Mouse (Mus musculus) kidney, embryonic 14.5 days (tissue): ENCODE results near the gene Efhd2. TPM values are rescaled to one million over a fixed set of nuclear protein-coding genes. Genes with fewer than 3 reads are reported as not detected.

Experiments
- ATAC-seq: fragments of 200-750 bp; cut with Nextera tagmentation; 2 replicates; pipeline ENCODE4 v1.8.0; 2017; ENCODE audit warnings: moderate number of reproducible peaks, mild to moderate bottlenecking, moderate TSS enrichment, moderate library complexity; ENCODE audit not compliant: low FRiP score, low TSS enrichment
- H3K27ac ChIP-seq: fragments of 300-500 bp; sonication (generic); 2 replicates; pipeline ENCODE4 v1.5.1; 2014; ENCODE audit warnings: low read depth, mild to moderate bottlenecking, low read length, moderate library complexity, mixed read lengths
- H3K27me3 ChIP-seq: fragments of 300-500 bp; sonication (generic); 2 replicates; pipeline ENCODE4 v1.6.1; 2014; ENCODE audit warnings: mild to moderate bottlenecking, low read length; ENCODE audit not compliant: control insufficient read depth, insufficient read depth
- H3K36me3 ChIP-seq: fragments of 300-500 bp; sonication (generic); 2 replicates; pipeline ENCODE4 v1.6.1; 2014; ENCODE audit warnings: low read length, mixed read lengths; ENCODE audit not compliant: control insufficient read depth, insufficient read depth
- H3K4me1 ChIP-seq: fragments of 300-500 bp; sonication (generic); 2 replicates; pipeline ENCODE4 v1.6.1; 2014; ENCODE audit warnings: low read length, mixed read lengths; ENCODE audit not compliant: control insufficient read depth, insufficient read depth
- H3K4me2 ChIP-seq: fragments of 300-500 bp; sonication (generic); replicated peaks from 2 replicates; pipeline ENCODE4 v1.6.1; 2014; ENCODE audit warnings: low read depth, mild to moderate bottlenecking, low read length
- H3K4me3 ChIP-seq: fragments of 300-500 bp; sonication (generic); 2 replicates; pipeline ENCODE4 v1.5.1; 2014; ENCODE audit warnings: mild to moderate bottlenecking, low read length
- H3K9ac ChIP-seq: fragments of 300-500 bp; sonication (generic); 2 replicates; pipeline ENCODE4 v1.6.1; 2014; ENCODE audit warnings: low read depth, mild to moderate bottlenecking, low read length, moderate library complexity
- H3K9me3 ChIP-seq: fragments of 300-500 bp; sonication (generic); 2 replicates; pipeline ENCODE4 v1.6.1; 2016; ENCODE audit warnings: low read length; ENCODE audit not compliant: control insufficient read depth
- WGBS: fragments of 180-500 bp; shearing (Covaris S2); extraction: QIAGEN DNeasy Blood & Tissue Kit; methylation state at CpG from one replicate; pipeline ENCODE4 v1.1.7; 2014; 5-methylcytosine and 5-hydroxymethylcytosine counted together
- polyA plus RNA-seq: library from polyadenylated mRNA; unstranded; fragments of >200 nt; fragmentation: Nextera tagmentation; extraction: Ambion mirVana; gene quantifications from 2 replicates; pipeline ENCODE4 v1.2.1, GENCODE M21; 2014

The Efhd2 gene
- polyA plus RNA-seq, 1 experiment from 2014 or later, result 29.5 TPM

GRCm38 (mm10) chr4:141885451-141885850, 10.7 kb upstream of the Efhd2 start:
- no peaks in the 10 kb centered on the region for H3K9me3 ChIP-seq
- 77% methylated on average over 9 of the region's 9 CpGs for WGBS
- H3K9ac ChIP-seq, result no peak overlapping the region
- no peak overlapping the region for H3K27ac ChIP-seq
- H3K4me3 ChIP-seq, result no peak overlapping the region
- no peaks in the 10 kb centered on the region for H3K36me3 ChIP-seq
- ATAC-seq, result no peak
- H3K27me3 ChIP-seq, result no peaks in the 10 kb centered on the region
- H3K4me1 ChIP-seq, result peaks cover 7% of the 10 kb centered on the region; the same call in 1 of the 2 replicates
- H3K4me2 ChIP-seq, result no peak overlapping the region

DNA sequence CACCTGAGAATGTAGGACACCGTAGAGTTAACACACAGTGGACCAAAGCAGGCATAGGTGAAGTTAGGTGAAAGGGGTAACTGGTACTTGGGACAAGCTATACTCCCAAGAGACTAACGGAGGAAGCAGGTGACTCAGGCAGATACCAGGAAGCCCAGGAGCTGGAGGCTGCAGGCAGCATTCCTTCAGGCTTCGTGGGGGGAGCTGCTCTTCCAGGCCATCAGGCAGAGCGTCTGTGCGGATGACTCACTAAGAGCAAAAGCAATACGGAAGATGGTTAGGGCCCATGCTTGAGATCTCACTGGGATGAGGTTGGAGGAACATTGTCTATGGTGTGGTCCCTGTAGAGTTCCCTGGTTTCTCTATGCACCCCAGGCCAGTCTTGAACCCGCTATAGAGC, 8.1 kb upstream of the Efhd2 start:
- no peak for ATAC-seq
- no peak overlapping the region for H3K4me3 ChIP-seq
- H3K9me3 ChIP-seq, result no peaks in the 10 kb centered on the region
- no peaks in the 10 kb centered on the region for H3K36me3 ChIP-seq
- 78% methylated on average over 7 of the region's 7 CpGs for WGBS
- no peaks in the 10 kb centered on the region for H3K27me3 ChIP-seq
- H3K27ac ChIP-seq, result no peak overlapping the region
- H3K9ac ChIP-seq, result no peak overlapping the region
- H3K4me2 ChIP-seq, result no peak overlapping the region
- peaks cover 7% of the 10 kb centered on the region; the same call in 1 of the 2 replicates for H3K4me1 ChIP-seq

DNA sequence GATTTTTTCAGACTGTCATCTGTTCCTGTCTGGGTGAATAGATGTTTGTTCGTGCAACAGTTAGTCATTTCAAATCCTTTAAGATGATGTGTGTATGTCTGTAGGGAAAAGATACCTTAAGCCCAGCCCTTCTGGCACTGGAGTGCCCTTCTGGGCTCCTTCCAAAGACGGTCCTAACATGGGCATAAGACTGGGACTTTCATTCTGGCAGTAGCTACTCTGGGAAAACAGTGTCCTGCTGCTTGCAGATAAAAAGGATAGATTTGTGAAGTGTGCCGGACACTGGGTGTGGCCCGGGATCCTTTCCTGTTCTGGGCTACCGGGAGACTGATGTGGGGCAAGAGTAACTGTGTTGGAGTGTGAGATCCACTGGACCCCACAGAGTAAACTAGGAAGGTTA, 7.2 kb upstream of the Efhd2 start:
- Histone ChIP-seq H3K36me3 (no peaks in the 10 kb centered on the region), H3K4me2 (no peak overlapping the region), H3K9me3 (no peaks in the 10 kb centered on the region), H3K4me3 (no peak overlapping the region), H3K4me1 (peaks cover 7% of the 10 kb centered on the region; the same call in 1 of the 2 replicates), H3K9ac (no peak overlapping the region), H3K27ac (no peak overlapping the region), H3K27me3 (peaks cover 3% of the 10 kb centered on the region; the same call in 1 of the 2 replicates)
- WGBS, result 74% methylated on average over 5 of the region's 5 CpGs
- no peak for ATAC-seq

DNA sequence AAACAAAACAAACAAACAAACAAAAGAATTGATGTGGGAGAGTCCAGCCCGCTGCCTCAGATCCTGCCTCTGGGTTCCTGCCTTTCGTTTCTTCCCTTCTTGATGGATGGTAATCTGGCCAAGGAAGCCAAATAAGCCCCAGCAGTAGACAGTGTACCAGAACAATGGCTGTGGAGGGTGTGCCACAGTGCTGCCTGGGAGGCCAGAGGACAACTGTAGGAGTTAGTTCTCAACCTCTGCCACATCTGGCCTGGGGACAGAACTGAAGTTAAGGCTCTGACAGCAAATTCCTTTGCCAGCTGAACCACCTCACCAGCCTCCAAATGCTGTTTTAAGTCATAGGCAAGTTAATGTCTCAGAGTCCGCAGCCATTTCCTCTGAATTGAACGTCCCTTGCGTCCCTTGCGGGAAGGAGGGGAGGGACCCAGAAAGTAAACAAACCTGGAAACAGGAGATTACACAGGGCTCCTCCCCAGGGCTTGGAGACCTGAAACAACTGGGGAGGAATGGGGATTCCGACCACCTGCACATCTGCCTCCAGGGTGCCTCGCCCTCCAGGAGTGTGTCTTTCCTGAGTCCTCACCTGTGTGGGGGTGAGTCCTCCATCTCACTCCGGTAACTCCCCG, 6.7 kb upstream of the Efhd2 start:
- H3K9ac ChIP-seq, result no peak overlapping the region
- 46% methylated on average over 10 of the region's 10 CpGs for WGBS

GRCm38 (mm10) chr4:141879875-141880274, 5.2 kb upstream of the Efhd2 start:
- Histone ChIP-seq H3K36me3 (no peaks in the 10 kb centered on the region), H3K27ac (no peak overlapping the region), H3K4me3 (no peak overlapping the region), H3K9me3 (no peaks in the 10 kb centered on the region), H3K4me1 (peaks cover 3% of the 10 kb centered on the region; the same call in 1 of the 2 replicates), H3K4me2 (no peak overlapping the region), H3K27me3 (peaks cover 3% of the 10 kb centered on the region; the same call in 1 of the 2 replicates), H3K9ac (no peak overlapping the region)
- ATAC-seq, result no peak
- WGBS, result 63% methylated on average over 9 of the region's 9 CpGs

More for the DNA sequence above, 6.7 kb upstream of the Efhd2 start:
- no peak for ATAC-seq
- no peaks in the 10 kb centered on the region for H3K9me3 ChIP-seq
- H3K4me1 ChIP-seq, result peaks cover 3% of the 10 kb centered on the region; the same call in 1 of the 2 replicates
- H3K4me3 ChIP-seq, result no peak overlapping the region
- no peaks in the 10 kb centered on the region for H3K36me3 ChIP-seq
- no peak overlapping the region for H3K27ac ChIP-seq
- H3K27me3 ChIP-seq, result peaks cover 3% of the 10 kb centered on the region; the same call in 1 of the 2 replicates
- H3K4me2 ChIP-seq, result no peak overlapping the region

DNA sequence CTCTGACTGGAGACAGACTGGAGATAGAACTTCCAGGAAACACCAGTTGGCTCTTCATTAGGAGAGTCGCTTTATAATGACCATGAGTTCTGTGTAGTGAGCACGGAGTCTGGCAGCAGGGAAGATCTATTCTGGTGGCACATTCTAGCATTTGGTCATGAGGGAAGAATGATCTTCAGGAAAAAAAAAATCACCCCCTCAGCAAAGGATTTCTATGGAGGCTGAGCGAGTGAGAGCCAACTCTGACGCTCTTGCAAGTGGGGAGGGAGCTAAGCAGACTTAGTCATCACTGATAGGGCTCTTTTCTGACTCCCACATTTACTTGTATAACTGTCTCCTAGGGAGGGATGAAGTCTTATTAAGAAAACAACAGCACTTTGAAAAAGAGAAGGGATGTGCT, 4.4 kb upstream of the Efhd2 start:
- H3K4me2 ChIP-seq, result no peak overlapping the region
- H3K27ac ChIP-seq, result no peak overlapping the region
- no peaks in the 10 kb centered on the region for H3K9me3 ChIP-seq
- H3K4me3 ChIP-seq, result no peak overlapping the region
- ATAC-seq, result no peak
- H3K27me3 ChIP-seq, result peaks cover 3% of the 10 kb centered on the region; the same call in 1 of the 2 replicates
- no peaks in the 10 kb centered on the region for H3K36me3 ChIP-seq
- H3K4me1 ChIP-seq, result peaks cover 3% of the 10 kb centered on the region; the same call in 1 of the 2 replicates
- H3K9ac ChIP-seq, result no peak overlapping the region
- WGBS, result 77% methylated on average over 4 of the region's 4 CpGs

DNA sequence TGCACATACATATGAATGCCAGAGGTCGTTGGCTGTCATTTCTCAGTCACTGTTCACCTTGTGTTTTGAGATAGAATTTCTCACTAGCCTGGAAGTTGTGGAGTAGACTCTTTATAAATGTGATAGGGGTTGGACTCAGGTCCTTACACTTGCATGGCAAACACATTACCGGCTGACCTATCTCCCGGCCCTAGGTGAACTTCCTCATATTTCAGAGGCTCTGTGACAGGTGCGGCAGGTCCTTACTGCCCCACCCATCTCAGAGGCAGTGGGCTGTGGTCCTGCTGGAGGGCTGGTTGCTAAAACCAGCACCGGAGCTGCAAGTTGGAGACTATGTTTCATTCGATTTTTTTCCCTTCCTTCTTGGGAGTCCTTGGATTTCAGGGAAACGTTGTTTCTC, 3.9 kb upstream of the Efhd2 start:
- H3K27me3 ChIP-seq, result peaks cover 3% of the 10 kb centered on the region; the same call in 1 of the 2 replicates
- H3K4me1 ChIP-seq, result peaks cover 3% of the 10 kb centered on the region; the same call in 1 of the 2 replicates
- H3K4me2 ChIP-seq, result no peak overlapping the region
- no peak overlapping the region for H3K9ac ChIP-seq
- no peak overlapping the region for H3K4me3 ChIP-seq
- H3K36me3 ChIP-seq, result no peaks in the 10 kb centered on the region
- 53% methylated on average over 7 of the region's 7 CpGs for WGBS
- ATAC-seq, result no peak
- H3K27ac ChIP-seq, result no peak overlapping the region
- H3K9me3 ChIP-seq, result no peaks in the 10 kb centered on the region

GRCm38 (mm10) chr4:141875481-141876108, 875 bp upstream of the Efhd2 start:
- Histone ChIP-seq H3K9ac (no peak overlapping the region), H3K27ac (no peak overlapping the region)

DNA sequence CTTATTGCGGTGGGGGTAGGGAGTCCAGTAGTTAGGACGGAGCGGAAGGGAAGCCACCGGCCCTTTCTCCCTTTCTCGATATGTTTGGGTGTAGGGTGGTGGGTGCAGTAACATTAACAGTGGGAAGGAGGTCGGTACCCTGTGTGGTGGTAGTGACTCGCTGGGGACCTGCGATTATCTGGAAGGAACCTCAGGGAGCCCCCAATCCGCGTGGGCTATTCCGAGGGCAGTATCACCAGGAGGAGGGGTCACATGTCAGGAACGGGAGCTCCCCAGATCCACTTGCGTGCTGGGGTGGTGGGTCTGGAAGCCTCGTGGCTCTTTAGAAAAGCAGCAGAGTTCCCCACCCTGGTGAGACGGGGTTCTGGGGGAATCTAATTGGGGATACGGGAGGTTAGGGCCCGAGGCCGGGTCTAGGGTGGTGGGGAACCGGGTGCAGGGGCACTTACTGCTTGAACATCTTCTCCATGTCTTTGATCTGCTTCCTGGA, 564 bp downstream of the Efhd2 start:
- no peaks in the 10 kb centered on the region for H3K9me3 ChIP-seq
- peak overlapping the region; percentile 81 for H3K9ac ChIP-seq
- 2% methylated on average over 19 of the region's 19 CpGs for WGBS
- H3K27ac ChIP-seq, result no peak overlapping the region
- peaks cover 3% of the 10 kb centered on the region; the same call in 1 of the 2 replicates for H3K27me3 ChIP-seq
- peak overlapping the region; percentile 79 for H3K4me3 ChIP-seq
- H3K4me2 ChIP-seq, result peak overlapping the region; percentile 94
- ATAC-seq, result peak; percentile 10; the same call in 1 of the 2 replicates
- peaks cover 6% of the 10 kb centered on the region; the same call in 1 of the 2 replicates for H3K4me1 ChIP-seq
- no peaks in the 10 kb centered on the region for H3K36me3 ChIP-seq

More at GRCm38 (mm10) chr4:141875481-141876108, 875 bp upstream of the Efhd2 start:
- Histone ChIP-seq H3K4me2 (peak overlapping the region; percentile 94), H3K4me1 (peaks cover 6% of the 10 kb centered on the region; the same call in 1 of the 2 replicates), H3K9me3 (no peaks in the 10 kb centered on the region), H3K27me3 (peaks cover 3% of the 10 kb centered on the region; the same call in 1 of the 2 replicates), H3K36me3 (no peaks in the 10 kb centered on the region), H3K4me3 (peak overlapping the region; percentile 79)
- ATAC-seq, result 0 out of 2 replicates have a peak, but pooled peaks have one; percentile 5
- WGBS, result 16% methylated on average over 8 of the region's 8 CpGs
